Mouse (Mus musculus): ENCODE results near the gene Cd300c. TPM values are rescaled to one million over a fixed set of nuclear protein-coding genes. Genes with fewer than 3 reads are reported as not detected.

The Cd300c gene
- polyA plus RNA-seq, 1 experiment, result not detected

DNA sequence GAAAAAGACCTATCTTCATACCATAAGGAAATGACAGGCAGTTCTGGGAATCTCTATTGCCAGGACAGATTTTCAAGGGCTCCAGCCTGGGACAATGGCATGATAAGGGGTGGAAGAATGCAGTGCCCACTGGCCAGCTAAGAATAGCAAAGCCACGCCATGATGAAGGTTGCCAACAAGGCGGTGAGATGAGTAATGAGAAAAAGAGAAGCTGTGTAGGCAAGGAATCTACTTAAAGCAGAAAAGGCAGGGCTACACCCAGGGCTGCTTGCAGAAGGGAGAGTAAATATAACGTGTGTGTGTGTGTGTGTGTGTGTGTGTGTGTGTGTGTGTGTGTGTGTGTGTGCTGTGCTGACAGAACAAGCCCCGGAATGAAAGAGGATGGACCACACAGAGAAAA lies 12.9 kb upstream of the Cd300c start:
- no peaks in the 10 kb centered on the region for H3K79me2 ChIP-seq (ENCODE audit: control insufficient read depth, insufficient read depth)
- H3K4me2 ChIP-seq (ENCODE audit: low read depth), result no peak overlapping the region
- H3K36me3 ChIP-seq (ENCODE audit: control insufficient read depth, insufficient read depth), result no peaks in the 10 kb centered on the region
- H3K4me3 ChIP-seq, result no peak overlapping the region
- H3ac ChIP-seq (ENCODE audit: control insufficient read depth, insufficient read length), result no peak overlapping the region
- no peak for TF ChIP-seq REST (IDR thresholded peaks at IDR 0.05; ENCODE audit: insufficient read depth, insufficient read length)
- TF ChIP-seq E2F4 (IDR thresholded peaks at IDR 0.05; ENCODE audit: insufficient read depth), result no peak
- no peak for TF ChIP-seq CEBPB (IDR thresholded peaks at IDR 0.05; ENCODE audit: insufficient read depth, poor library complexity, severe bottlenecking)
- TF ChIP-seq POLR2AphosphoS2 (IDR thresholded peaks at IDR 0.05; ENCODE audit: insufficient read length, low read depth), result no peak
- TF ChIP-seq USF1 (IDR thresholded peaks at IDR 0.05; ENCODE audit: low read depth), result no peak
- TF ChIP-seq MAX (IDR thresholded peaks at IDR 0.05; ENCODE audit: low read depth), result no peak
- TF ChIP-seq SRF (IDR thresholded peaks at IDR 0.05; ENCODE audit: control insufficient read depth, insufficient read length, low read depth), result no peak
- no peak for TF ChIP-seq POLR2A (IDR thresholded peaks at IDR 0.05; ENCODE audit: insufficient read length, low read depth)
- no peak for TF ChIP-seq MYOD1 (IDR thresholded peaks at IDR 0.05; ENCODE audit: control insufficient read depth in 1 of 3, insufficient read length in 2 of 3, low read depth in 2 of 3)
- TF ChIP-seq TCF12 (IDR thresholded peaks at IDR 0.05; ENCODE audit: insufficient read depth, poor library complexity, severe bottlenecking), result no peak
- no peak for TF ChIP-seq MYOG (IDR thresholded peaks at IDR 0.05; ENCODE audit: control insufficient read depth in 1 of 3, insufficient read depth in 1 of 3, insufficient read length in 2 of 3, low read depth in 2 of 3)
- TF ChIP-seq TCF3 (IDR thresholded peaks at IDR 0.05; ENCODE audit: insufficient read length, low read depth), result no peak
- H3K27me3 ChIP-seq (ENCODE audit: control insufficient read depth, insufficient read depth, insufficient read length), result no peaks in the 10 kb centered on the region

DNA sequence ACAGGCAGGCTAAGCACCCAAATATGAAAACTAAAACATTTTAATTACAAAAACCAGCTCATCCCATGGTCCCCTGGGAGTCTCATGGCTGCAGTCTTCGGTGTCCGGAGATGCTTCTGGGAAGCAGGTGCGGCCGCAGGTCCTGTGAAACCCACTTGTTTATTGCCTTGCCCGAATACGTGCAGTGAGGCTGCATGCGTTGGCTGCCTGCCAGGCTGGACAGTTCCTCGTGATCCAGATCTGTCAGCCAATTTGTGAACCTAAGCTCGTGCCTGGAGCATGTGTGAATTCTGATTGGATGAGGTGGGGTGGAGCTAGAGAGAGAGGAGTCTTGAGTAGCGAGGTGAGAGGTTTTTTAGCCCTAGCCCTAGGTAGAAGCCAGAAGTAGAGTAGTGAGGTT lies 3.8 kb upstream of the Cd300c start:
- H3ac ChIP-seq (ENCODE audit: control insufficient read depth, insufficient read length), result no peak overlapping the region
- TF ChIP-seq POLR2AphosphoS2 (IDR thresholded peaks at IDR 0.05; ENCODE audit: insufficient read length, low read depth) (no peak), REST (IDR thresholded peaks at IDR 0.05; ENCODE audit: insufficient read depth, insufficient read length) (peak; percentile 34)

DNA sequence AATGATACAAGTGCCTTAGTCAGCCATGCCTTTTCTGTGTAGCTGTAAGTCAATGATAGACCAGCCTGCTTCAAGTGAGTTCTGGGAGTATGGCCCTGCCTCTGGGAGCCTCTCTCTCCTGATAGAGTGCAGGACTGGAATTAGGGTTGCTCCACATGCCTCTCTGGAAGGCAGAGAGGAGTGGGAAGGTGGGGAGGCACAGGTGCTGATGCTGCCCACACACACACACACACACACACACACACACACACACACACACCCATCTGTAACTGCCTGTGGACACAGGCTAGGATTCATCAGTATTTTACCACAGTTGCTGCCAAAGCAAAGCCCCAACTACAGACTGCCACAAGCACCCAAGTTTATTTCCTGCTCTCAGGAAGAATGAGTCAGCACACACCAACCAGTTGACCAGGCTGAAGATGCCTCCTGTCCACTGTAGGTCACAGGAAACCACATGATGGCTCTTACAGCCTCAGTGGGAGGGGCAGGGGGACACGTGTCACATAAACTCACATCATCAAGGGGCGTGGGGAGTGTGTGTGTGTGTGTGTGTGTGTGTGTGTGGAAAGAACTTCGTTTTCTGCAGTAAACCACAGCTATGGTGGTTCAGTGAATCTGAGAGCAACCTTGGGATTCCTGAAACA lies 3.7 kb downstream of the Cd300c start:
- Histone ChIP-seq H3K4me2 (ENCODE audit: low read depth) (peak overlapping the region; percentile 50), H3K27me3 (ENCODE audit: control insufficient read depth, insufficient read depth, insufficient read length) (no peaks in the 10 kb centered on the region), H3K4me3 (no peak overlapping the region), H3K79me2 (ENCODE audit: control insufficient read depth, insufficient read depth) (no peaks in the 10 kb centered on the region), H3K36me3 (ENCODE audit: control insufficient read depth, insufficient read depth) (no peaks in the 10 kb centered on the region), H3ac (ENCODE audit: control insufficient read depth, insufficient read length) (no peak overlapping the region)
- TF ChIP-seq MYOD1 (IDR thresholded peaks at IDR 0.05; ENCODE audit: control insufficient read depth in 1 of 3, insufficient read length in 2 of 3, low read depth in 2 of 3) (peak in 2 of 3 experiments; percentile 33 to 82), USF1 (IDR thresholded peaks at IDR 0.05; ENCODE audit: low read depth) (peak; percentile 66), MYOG (IDR thresholded peaks at IDR 0.05; ENCODE audit: control insufficient read depth in 1 of 3, insufficient read depth in 1 of 3, insufficient read length in 2 of 3, low read depth in 2 of 3) (peak; percentile 11 to 60 (median 26)), SRF (IDR thresholded peaks at IDR 0.05; ENCODE audit: control insufficient read depth, insufficient read length, low read depth) (no peak)

More for the DNA sequence above, 3.8 kb upstream of the Cd300c start:
- Histone ChIP-seq H3K36me3 (ENCODE audit: control insufficient read depth, insufficient read depth) (no peaks in the 10 kb centered on the region), H3K79me2 (ENCODE audit: control insufficient read depth, insufficient read depth) (no peaks in the 10 kb centered on the region), H3K4me2 (ENCODE audit: low read depth) (no peak overlapping the region), H3K4me3 (no peak overlapping the region), H3K27me3 (ENCODE audit: control insufficient read depth, insufficient read depth, insufficient read length) (no peaks in the 10 kb centered on the region)

- no peaks in the 10 kb centered on the region for H3K27me3 ChIP-seq (ENCODE audit: control insufficient read depth, insufficient read depth, insufficient read length)
- TF ChIP-seq TCF12 (IDR thresholded peaks at IDR 0.05; ENCODE audit: insufficient read depth, poor library complexity, severe bottlenecking) (no peak), CEBPB (IDR thresholded peaks at IDR 0.05; ENCODE audit: insufficient read depth, poor library complexity, severe bottlenecking) (no peak), POLR2A (IDR thresholded peaks at IDR 0.05; ENCODE audit: insufficient read length, low read depth) (no peak), MAX (IDR thresholded peaks at IDR 0.05; ENCODE audit: low read depth) (no peak), TCF3 (IDR thresholded peaks at IDR 0.05; ENCODE audit: insufficient read length, low read depth) (no peak), POLR2AphosphoS2 (IDR thresholded peaks at IDR 0.05; ENCODE audit: insufficient read length, low read depth) (no peak), SRF (IDR thresholded peaks at IDR 0.05; ENCODE audit: control insufficient read depth, insufficient read length, low read depth) (no peak), MYOD1 (IDR thresholded peaks at IDR 0.05; ENCODE audit: control insufficient read depth in 1 of 3, insufficient read length in 2 of 3, low read depth in 2 of 3) (no peak), MYOG (IDR thresholded peaks at IDR 0.05; ENCODE audit: control insufficient read depth in 1 of 3, insufficient read depth in 1 of 3, insufficient read length in 2 of 3, low read depth in 2 of 3) (no peak)
- no peaks in the 10 kb centered on the region for H3K36me3 ChIP-seq (ENCODE audit: control insufficient read depth, insufficient read depth)
- H3K4me2 ChIP-seq (ENCODE audit: low read depth), result no peak overlapping the region
- H3ac ChIP-seq (ENCODE audit: control insufficient read depth, insufficient read length), result no peak overlapping the region
- no peak overlapping the region for H3K4me3 ChIP-seq
- H3K79me2 ChIP-seq (ENCODE audit: control insufficient read depth, insufficient read depth), result no peaks in the 10 kb centered on the region
These were observed 8.6 kb downstream of the Cd300c start for GRCm38 (mm10) chr11:114960369-114960768.

GRCm38 (mm10) chr11:114934144-114934543 lies 34.8 kb downstream of the Cd300c start, which contains the start of gene Cd300lb:
Cd300lb (minus strand) TSS chr11:114934386.
- no peak within 1 kb of the TSS for H3K4me3 ChIP-seq
- no peaks in the 10 kb centered on the region for H3K36me3 ChIP-seq (ENCODE audit: control insufficient read depth, insufficient read depth)
- peak within 1 kb of the TSS; percentile 13 for H3K4me2 ChIP-seq (ENCODE audit: low read depth)
- TF ChIP-seq E2F4 (IDR thresholded peaks at IDR 0.05; ENCODE audit: insufficient read depth) (no peak), TCF3 (IDR thresholded peaks at IDR 0.05; ENCODE audit: insufficient read length, low read depth) (no peak)
- no peak within 1 kb of the TSS for H3ac ChIP-seq (ENCODE audit: control insufficient read depth, insufficient read length)
- H3K27me3 ChIP-seq (ENCODE audit: control insufficient read depth, insufficient read depth, insufficient read length), result no peaks in the 10 kb centered on the region
- no peaks in the 10 kb centered on the region for H3K79me2 ChIP-seq (ENCODE audit: control insufficient read depth, insufficient read depth)
